8 mouse cellular contexts compared by ENCODE assay signal in the genomic region with DNA sequence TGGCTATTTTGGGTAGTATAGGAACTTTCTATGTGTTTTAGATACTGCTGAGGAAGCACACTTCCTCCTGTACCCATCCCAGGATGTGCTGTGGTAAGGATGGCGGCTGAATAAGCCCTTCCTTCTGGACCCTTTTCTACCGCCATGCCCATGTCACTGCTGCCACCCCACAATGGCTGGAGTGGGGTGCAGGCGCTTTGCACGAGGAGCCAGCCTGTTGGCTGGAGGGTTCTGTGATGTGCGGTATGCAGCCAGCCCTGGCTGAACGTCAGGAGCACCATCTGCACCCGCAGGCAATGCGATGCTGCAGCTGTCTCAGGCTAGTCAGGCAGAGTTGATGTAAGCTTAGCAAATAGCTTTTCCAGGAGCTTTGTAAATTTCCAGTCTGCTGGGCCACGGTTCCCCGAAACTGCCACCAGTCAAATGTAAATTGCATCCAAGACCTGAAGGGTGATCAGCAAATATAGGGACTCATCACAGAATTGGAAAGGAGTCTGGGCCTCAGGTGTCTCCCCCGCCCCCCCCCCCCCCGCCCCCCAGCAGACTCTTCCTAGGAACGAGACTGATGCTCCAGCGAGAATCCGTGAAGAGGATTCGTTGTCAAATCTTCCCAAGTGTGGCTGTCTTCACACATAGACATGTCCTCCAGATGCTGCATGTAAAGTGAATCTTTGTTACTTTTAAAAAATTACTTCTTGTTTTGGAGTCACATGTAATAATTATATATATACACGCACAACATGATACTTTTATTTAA.
DNase-seq lines count a peak whose midpoint lies in the region; ATAC-seq lines count a peak whose summit lies in the region.

No protein-coding gene starts in this region.

- H3K27me3 ChIP-seq in midbrain, embryonic 16.5 days (ENCODE audit: control insufficient read depth, insufficient read depth, low read depth, low read length), result no peaks in the 10 kb centered on the region

- H3K27ac ChIP-seq in midbrain, embryonic 16.5 days (ENCODE audit: low read length), result peak overlapping the region; percentile 77

- H3K4me1 ChIP-seq in midbrain, embryonic 16.5 days (ENCODE audit: control insufficient read depth, insufficient read depth, low read length), result peaks cover 21% of the 10 kb centered on the region

- peak; percentile 83 for ATAC-seq in midbrain, embryonic 16.5 days

- DNase-seq in embryo, embryonic 11 days, result peak; percentile 41
- DNase-seq in embryo, embryonic 9.5 days (ENCODE audit: extremely low spot score), result no peak
- peak; percentile 94 for DNase-seq in layer of hippocampus, adult 9-11 months
- peak; percentile 58 for DNase-seq in thymus, postnatal 25 days
- no peak for DNase-seq in heart, postnatal 14 days
- no peak for DNase-seq in adipocyte (ENCODE audit: low spot score)
- DNase-seq in cerebellum, adult 18-20 months, result no peak

- H3K4me2 ChIP-seq in midbrain, embryonic 16.5 days (ENCODE audit: low read length), result peak overlapping the region; percentile 21; the same call in 1 of the 2 replicates

- H3K9me3 ChIP-seq in midbrain, embryonic 16.5 days (replicated peaks; ENCODE audit: control insufficient read depth, low read length, poor library complexity, severe bottlenecking), result no peaks in the 10 kb centered on the region

- no peaks in the 10 kb centered on the region for H3K36me3 ChIP-seq in midbrain, embryonic 16.5 days (ENCODE audit: control insufficient read depth, insufficient read depth, low read length)

- H3K9ac ChIP-seq in midbrain, embryonic 16.5 days (ENCODE audit: low read depth, low read length), result no peak overlapping the region; the same call in 1 of the 2 replicates

- WGBS in midbrain, embryonic 16.5 days, result 27% methylated on average over 17 of the region's 17 CpGs

- H3K4me3 ChIP-seq in midbrain, embryonic 16.5 days (ENCODE audit: low read depth, low read length), result no peak overlapping the region

- intact Hi-C loops in heart, postnatal 14 days (cut with DNase I), result no loop called here

Comparison
In these comparisons a context has a peak if more than half of its experiments do, and no peak if none do; other contexts are left out.
1. DNase-seq: peak in embryo, embryonic 11 days (single experiment), layer of hippocampus, adult 9-11 months (single experiment) and thymus, postnatal 25 days (single experiment); none in embryo, embryonic 9.5 days (single experiment), heart, postnatal 14 days (0 of 2), adipocyte (single experiment) and cerebellum, adult 18-20 months (0 of 2).